Mouse (Mus musculus) frontal cortex, adult (tissue): ENCODE measurements at regions not wholly inside any gene's neighbourhood (a gene's known extent, or its start where the extent isn't known, plus 50 kb on each side); places are given as distances from the start of the nearest gene placed in this dataset.
A peak's percentile ranks its signal among the peaks of the same experiment; 100 is the strongest.

Experiments
- ATAC-seq: cut with Nextera tagmentation; 2 replicates; pipeline ENCODE4 v1.9.2; 2017; ENCODE audit warnings: mild to moderate bottlenecking, moderate library complexity, mixed read lengths; ENCODE audit not compliant: low TSS enrichment

DNA sequence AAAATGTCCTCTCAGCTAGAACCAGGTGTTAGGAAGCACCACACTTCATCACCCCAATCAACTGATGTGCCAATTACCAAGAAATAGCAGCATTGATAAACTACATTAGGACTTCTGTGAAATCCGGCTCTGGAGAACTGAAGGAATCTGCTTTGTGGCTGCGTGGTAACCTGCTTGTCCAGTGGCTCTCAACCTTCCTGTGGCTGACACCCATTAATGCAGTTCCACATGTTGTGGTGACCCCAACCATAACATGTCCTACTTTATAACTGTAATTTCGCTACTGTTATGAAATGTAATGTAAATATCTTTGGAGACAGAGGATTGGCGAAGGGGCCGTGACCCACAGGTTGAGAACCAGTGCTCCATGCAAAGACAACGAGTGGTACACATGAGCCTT is 136.7 kb downstream of the Gm11011 start:
- no peak for ATAC-seq

GRCm38 (mm10) chr2:169447495-169448280 is 139.9 kb downstream of the Gm11011 start:
- peak; percentile 52; the same call in 1 of the 2 replicates for ATAC-seq

GRCm38 (mm10) chr2:169445877-169446276 is 141.7 kb downstream of the Gm11011 start:
- no peak for ATAC-seq

DNA sequence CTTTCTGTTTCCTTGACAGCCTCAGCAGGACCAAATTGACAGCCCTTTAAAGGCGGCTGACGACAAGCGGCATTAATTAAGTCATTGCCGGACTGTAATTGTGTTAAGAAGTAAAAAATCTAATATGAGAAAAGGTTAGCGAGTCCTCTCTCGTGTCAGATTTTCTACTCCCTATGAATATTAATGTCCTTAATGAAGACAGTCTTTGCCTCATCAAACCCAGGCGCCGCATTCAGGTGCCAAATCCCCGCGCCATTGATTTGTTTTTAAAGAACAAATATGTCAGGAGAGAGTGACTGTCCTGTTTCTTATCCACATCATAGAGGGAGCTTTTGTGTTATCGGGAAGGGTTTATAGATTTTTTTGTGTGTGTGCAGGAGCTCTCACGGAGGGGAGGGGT is 142.2 kb downstream of the Gm11011 start:
- ATAC-seq = no peak

DNA sequence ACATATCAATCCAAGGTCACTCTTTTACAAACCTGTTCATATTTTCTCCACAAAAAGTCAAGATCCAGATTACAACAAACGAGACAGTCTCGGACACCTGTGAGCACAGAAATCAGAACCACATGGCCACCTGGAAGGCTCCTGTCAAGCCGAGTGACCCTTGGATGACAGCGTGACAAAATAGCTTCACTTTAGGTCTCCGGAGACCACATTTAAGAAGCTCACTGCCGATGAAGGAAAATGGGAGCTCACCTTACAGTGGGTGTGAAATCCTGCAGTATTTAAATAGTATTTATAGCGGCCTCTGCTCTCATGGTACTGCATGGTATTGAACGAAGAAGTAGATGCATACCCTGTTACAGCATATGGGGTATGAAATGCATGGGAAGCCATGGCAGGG is 144.3 kb downstream of the Gm11011 start:
- no peak for ATAC-seq

GRCm38 (mm10) chr2:169431516-169431915 is 156.0 kb downstream of the Gm11011 start:
- ATAC-seq = no peak

- no peak for ATAC-seq
These were observed 158.1 kb downstream of the Gm11011 start for GRCm38 (mm10) chr2:169429411-169429810.

DNA sequence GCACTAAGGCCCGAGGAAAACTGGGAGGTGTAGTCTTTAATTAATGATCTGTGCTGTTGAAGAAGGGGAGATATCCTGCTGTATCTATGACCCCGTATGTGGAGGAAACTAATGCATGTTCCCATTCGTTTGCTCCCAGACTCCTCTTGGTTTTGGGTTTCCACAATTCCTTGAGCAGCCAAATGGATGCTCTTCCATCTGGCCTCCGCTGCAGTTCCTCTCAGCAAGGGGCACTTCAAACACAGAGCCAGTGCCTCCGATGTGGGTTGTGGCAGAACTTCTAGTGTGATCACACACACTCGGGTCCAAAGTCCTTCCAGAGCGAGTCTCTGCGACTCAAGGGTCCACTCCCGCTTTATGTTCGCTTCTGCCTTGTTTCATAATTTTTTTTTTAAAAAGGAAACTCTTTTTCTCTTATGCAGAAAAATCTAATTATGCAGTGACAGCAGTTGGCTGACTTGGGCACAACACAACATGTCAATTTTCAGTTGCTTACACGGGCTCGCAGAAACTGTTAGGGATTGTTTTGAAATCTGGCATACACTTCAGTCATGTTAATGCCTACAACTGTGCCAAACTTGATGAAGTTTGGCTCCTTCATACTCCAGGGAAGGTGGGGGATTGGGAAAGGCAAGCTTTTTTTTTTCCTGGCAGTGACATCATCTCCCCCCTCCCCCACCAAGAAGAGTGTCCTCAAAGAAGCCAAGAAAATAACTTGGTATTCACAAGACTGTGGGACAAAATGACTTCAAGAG is 163.2 kb downstream of the Gm11011 start:
- ATAC-seq = no peak

DNA sequence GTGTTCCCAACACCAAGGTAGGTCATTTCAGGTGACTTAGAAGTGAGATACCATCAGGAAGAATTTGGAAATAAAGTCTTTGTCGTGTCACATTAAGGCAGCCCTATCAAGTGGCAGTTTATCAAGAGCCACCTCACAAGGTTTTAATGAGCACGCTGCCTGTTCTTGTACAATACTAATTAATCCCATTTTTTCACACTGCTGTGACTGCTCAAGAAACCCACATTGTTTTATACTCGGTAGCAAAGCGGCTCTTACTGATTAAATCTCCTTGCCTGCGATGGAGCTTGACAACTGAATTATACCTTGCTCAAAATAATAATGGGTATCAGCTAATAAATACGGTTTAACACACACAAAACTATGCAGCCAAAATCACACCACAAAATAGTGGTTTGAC is 175.2 kb downstream of the Gm11011 start:
- ATAC-seq = no peak

DNA sequence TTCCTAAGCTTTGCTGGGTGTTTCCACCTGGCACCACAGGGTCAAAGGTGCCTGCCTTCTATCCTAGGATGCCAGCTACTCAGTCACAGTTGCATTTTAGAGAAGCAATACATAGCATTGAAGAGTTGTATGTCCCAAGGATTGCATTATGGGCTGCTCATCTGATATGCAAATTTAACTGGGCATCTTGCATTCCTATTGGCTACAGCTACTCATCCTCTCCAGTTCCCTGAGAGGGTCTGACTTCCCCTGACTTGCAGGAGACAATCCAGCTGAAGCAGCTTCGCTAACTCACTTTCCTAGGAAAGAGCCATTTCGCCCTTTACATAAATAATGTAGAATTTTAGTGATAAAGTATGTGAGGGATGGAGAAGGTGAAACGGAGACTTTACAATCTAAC is 177.5 kb downstream of the Gm11011 start:
- no peak for ATAC-seq

- ATAC-seq = no peak
These were observed 182.4 kb downstream of the Gm11011 start for GRCm38 (mm10) chr2:169404908-169405690.

GRCm38 (mm10) chr2:169397758-169398157 is 189.8 kb downstream of the Gm11011 start:
- no peak for ATAC-seq

DNA sequence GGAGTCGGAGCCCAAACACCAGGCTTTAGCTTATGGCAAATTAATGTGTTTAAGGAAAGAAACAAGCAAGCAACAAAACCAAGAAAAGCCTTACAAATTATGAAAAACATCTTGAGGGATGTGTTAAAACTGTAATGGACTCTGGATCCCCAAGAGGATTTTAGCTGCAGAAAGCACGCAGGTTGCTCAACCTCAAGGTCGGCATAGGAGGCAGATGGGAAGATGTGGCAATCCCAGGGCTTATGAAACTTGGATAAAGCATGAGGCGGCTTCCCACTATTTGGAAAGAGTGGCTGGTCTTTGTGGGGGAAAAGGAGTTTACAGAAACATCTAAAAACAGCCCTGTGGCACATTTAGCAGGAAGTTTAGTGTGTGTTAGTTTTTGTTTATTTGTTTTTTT is 190.5 kb downstream of the Gm11011 start:
- ATAC-seq = no peak

GRCm38 (mm10) chr2:169396294-169396693 is 191.3 kb downstream of the Gm11011 start:
- peak; percentile 79 for ATAC-seq

DNA sequence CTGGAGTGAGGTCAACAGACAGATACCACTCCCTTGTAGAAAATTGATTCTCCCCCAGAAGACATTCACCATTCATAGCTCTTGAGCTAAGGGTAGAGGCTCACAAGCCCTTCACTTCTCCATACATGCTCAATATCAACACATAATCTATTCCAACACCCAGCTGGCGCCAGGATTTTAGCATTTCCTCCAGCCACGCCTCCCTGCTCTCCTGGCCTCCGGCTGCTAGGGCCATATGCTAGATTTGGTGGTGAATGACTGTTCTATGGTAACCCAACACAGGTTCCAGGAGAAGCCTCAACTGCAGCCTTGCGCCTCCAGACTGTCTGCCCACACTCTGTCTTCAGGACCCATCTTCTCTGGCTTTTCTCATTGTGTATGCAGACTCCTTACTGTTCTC is 197.9 kb downstream of the Gm11011 start:
- ATAC-seq = 0 out of 2 replicates have a peak, but pooled peaks have one; percentile 47

- no peak for ATAC-seq
These were observed 199.0 kb downstream of the Gm11011 start for GRCm38 (mm10) chr2:169388569-169388968.

DNA sequence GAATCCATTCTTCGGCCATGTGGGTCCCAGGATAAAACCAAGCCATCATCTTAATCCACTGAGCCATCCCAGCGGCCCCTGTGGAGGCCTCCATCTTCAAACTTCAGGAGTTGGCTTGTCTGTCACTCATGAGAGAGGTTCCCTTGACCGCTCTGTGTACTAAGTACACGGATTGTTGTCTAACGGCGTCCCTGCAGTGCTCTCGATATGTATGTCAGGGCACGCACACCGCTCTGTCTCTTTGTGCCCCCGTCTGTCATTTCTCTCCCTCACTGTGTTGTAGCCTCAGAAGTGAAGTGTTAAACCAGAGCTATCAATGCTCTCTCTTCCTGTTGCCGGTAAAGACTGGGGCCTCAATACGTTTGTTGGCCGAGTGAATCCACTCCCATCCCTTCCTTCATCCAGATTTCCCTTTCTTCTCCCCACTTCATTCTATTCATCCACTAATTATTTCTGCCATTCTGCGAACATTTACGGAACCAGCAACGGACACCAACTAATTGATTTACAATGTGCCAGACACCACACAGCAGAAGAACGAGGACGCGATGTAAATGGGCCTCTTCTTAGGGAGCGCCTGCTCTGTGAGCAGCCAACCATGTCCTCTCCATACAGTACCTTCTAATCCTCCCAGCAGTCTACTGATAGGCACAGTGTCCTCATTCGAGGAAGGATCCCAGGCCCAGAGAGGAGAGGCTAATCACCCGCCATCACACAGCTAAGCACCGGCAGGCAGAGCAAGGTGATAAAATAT is 199.6 kb downstream of the Gm11011 start:
- no peak for ATAC-seq

GRCm38 (mm10) chr2:169383701-169384100 is 203.8 kb downstream of the Gm11011 start:
- no peak for ATAC-seq

GRCm38 (mm10) chr2:169373069-169373468 is 214.5 kb downstream of the Gm11011 start:
- no peak for ATAC-seq

DNA sequence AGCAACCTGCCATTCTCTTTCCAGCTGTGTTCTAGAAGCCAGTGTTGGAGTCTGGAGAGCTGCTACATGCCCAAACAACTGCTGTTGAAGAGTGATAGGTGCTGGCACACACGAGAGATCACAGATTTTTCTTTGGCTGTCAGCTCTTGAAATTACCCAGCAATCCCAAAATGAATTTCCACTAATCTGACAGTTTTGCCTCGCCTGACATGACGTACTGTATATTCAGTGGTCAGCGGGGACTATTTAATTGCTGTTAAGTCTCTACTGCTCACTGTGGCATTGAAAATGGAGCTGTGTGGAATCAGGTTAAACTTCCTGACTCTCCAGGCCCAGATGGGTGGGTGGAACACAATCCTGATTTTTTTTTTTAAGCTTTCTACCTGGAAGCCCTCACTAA is 222.5 kb downstream of the Gm11011 start:
- no peak for ATAC-seq

GRCm38 (mm10) chr2:169360272-169360671 is 227.3 kb downstream of the Gm11011 start:
- no peak for ATAC-seq

DNA sequence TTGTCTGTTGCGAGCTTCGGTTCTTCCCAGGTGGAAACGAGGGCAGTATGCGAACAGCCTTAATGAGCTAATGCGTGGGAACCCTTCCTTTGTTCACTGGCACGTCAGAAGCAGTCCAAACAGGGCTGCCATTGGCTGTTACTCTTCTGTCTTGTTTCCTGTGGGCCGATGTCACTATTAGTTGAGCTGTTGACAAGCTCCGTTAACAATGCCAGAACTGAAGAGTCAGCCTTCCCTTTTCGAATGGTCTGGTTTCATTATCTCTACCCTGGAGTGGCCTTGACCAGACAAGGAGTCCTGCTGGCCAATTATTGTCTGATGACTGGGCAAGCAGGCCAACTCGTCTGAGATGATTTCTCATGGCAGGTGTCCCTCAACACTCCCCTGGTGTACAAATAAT is 230.1 kb downstream of the Gm11011 start:
- no peak for ATAC-seq
